Mouse (Mus musculus): ENCODE measurements around the gene Prkca. TPM values are rescaled to one million over a fixed set of nuclear protein-coding genes. Genes with fewer than 3 reads are reported as not detected.
A peak's percentile ranks its signal among the peaks of the same experiment; 100 is the strongest.

The Prkca gene
- 7.2 and 7.6 TPM in 2 replicates for polyA plus RNA-seq (2015; fragmentation: Nextera tagmentation; extraction: Ambion mirVana)

GRCm38 (mm10) chr11:108343789-108344462 is at the start of gene Prkca:
Prkca (minus strand) TSS chr11:108343928.
- Histone ChIP-seq H3K4me1 (replicated peaks) (peaks cover 28% of the 10 kb centered on the region), H3K27me3 (peaks cover 14% of the 10 kb centered on the region), H3K9me3 (no peaks in the 10 kb centered on the region), H3K4me2 (peak within 1 kb of the TSS; percentile 99), H3K36me3 (no peaks in the 10 kb centered on the region), H3K9ac (peak within 1 kb of the TSS; percentile 88), H3K4me3 (peak within 1 kb of the TSS; percentile 74), H3K27ac (replicated peaks) (peak within 1 kb of the TSS; percentile 92)
- under 1% methylated on average over 60 of the region's 63 CpGs for WGBS
- ATAC-seq (ENCODE audit: low read depth), result peak; percentile 96

GRCm38 (mm10) chr11:108385666-108386024 is 41.9 kb upstream of the Prkca start:
- H3K36me3 ChIP-seq, result no peaks in the 10 kb centered on the region
- no peaks in the 10 kb centered on the region for H3K9me3 ChIP-seq
- no peaks in the 10 kb centered on the region for H3K27me3 ChIP-seq
- H3K4me3 ChIP-seq, result no peak overlapping the region
- WGBS, result 84% methylated on average over 1 of the region's 1 CpGs
- H3K9ac ChIP-seq, result no peak overlapping the region
- no peak overlapping the region for H3K4me2 ChIP-seq
- no peak for ATAC-seq (ENCODE audit: low read depth)
- H3K27ac ChIP-seq (replicated peaks), result no peak overlapping the region
- H3K4me1 ChIP-seq (replicated peaks), result peaks cover 5% of the 10 kb centered on the region

- no peaks in the 10 kb centered on the region for H3K9me3 ChIP-seq
- 52% methylated on average over 4 of the region's 4 CpGs for WGBS
- H3K4me1 ChIP-seq (replicated peaks), result peaks cover 5% of the 10 kb centered on the region
- no peak overlapping the region for H3K9ac ChIP-seq
- H3K4me2 ChIP-seq, result no peak overlapping the region
- ATAC-seq (ENCODE audit: low read depth), result no peak
- no peak overlapping the region for H3K4me3 ChIP-seq
- H3K36me3 ChIP-seq, result no peaks in the 10 kb centered on the region
- no peaks in the 10 kb centered on the region for H3K27me3 ChIP-seq
- no peak overlapping the region for H3K27ac ChIP-seq (replicated peaks)
Observed at GRCm38 (mm10) chr11:108384920-108385665, 41.4 kb upstream of the Prkca start.

- Histone ChIP-seq H3K4me2 (no peak overlapping the region), H3K9me3 (no peaks in the 10 kb centered on the region), H3K9ac (no peak overlapping the region), H3K36me3 (no peaks in the 10 kb centered on the region), H3K27ac (replicated peaks) (no peak overlapping the region), H3K4me3 (no peak overlapping the region), H3K27me3 (no peaks in the 10 kb centered on the region), H3K4me1 (replicated peaks) (peaks cover 9% of the 10 kb centered on the region)
- 82% methylated on average over 3 of the region's 3 CpGs for whole genome bisulfite sequencing
- ATAC-seq (ENCODE audit: low read depth), result no peak
Observed at GRCm38 (mm10) chr11:108382664-108383063, 38.9 kb upstream of the Prkca start.

GRCm38 (mm10) chr11:108378363-108378751 is 34.6 kb upstream of the Prkca start:
- Histone ChIP-seq H3K4me1 (replicated peaks) (peaks cover 6% of the 10 kb centered on the region; the same call in 1 of the 2 replicates), H3K9ac (no peak overlapping the region), H3K27ac (replicated peaks) (no peak overlapping the region), H3K36me3 (no peaks in the 10 kb centered on the region), H3K27me3 (no peaks in the 10 kb centered on the region), H3K4me2 (no peak overlapping the region), H3K4me3 (no peak overlapping the region), H3K9me3 (no peaks in the 10 kb centered on the region)
- 82% methylated on average over 4 of the region's 4 CpGs for WGBS
- ATAC-seq (ENCODE audit: low read depth), result no peak

GRCm38 (mm10) chr11:108377680-108378362 is 34.1 kb upstream of the Prkca start:
- Histone ChIP-seq H3K4me3 (no peak overlapping the region), H3K27ac (replicated peaks) (no peak overlapping the region), H3K27me3 (no peaks in the 10 kb centered on the region), H3K36me3 (no peaks in the 10 kb centered on the region), H3K4me2 (no peak overlapping the region), H3K9me3 (no peaks in the 10 kb centered on the region), H3K9ac (no peak overlapping the region), H3K4me1 (replicated peaks) (peaks cover 6% of the 10 kb centered on the region; the same call in 1 of the 2 replicates)
- WGBS, result 35% methylated on average over 19 of the region's 19 CpGs
- ATAC-seq (ENCODE audit: low read depth), result peak; percentile 88

- no peak for ATAC-seq (ENCODE audit: low read depth)
- H3K4me3 ChIP-seq, result no peak overlapping the region
- H3K9me3 ChIP-seq, result no peaks in the 10 kb centered on the region
- H3K36me3 ChIP-seq, result no peaks in the 10 kb centered on the region
- H3K4me2 ChIP-seq, result no peak overlapping the region
- no peak overlapping the region for H3K9ac ChIP-seq
- H3K27me3 ChIP-seq, result no peaks in the 10 kb centered on the region
- no peak overlapping the region for H3K27ac ChIP-seq (replicated peaks)
- 94% methylated on average over 7 of the region's 7 CpGs for WGBS
- H3K4me1 ChIP-seq (replicated peaks), result peaks cover 6% of the 10 kb centered on the region; the same call in 1 of the 2 replicates
Observed at GRCm38 (mm10) chr11:108376815-108377214, 33.1 kb upstream of the Prkca start.

- no peaks in the 10 kb centered on the region for H3K4me1 ChIP-seq (replicated peaks)
- H3K27me3 ChIP-seq, result no peaks in the 10 kb centered on the region
- H3K4me2 ChIP-seq, result no peak overlapping the region
- H3K27ac ChIP-seq (replicated peaks), result no peak overlapping the region
- H3K36me3 ChIP-seq, result no peaks in the 10 kb centered on the region
- H3K9ac ChIP-seq, result no peak overlapping the region
- H3K4me3 ChIP-seq, result no peak overlapping the region
- no peaks in the 10 kb centered on the region for H3K9me3 ChIP-seq
- WGBS, result 84% methylated on average over 1 of the region's 1 CpGs
- ATAC-seq (ENCODE audit: low read depth), result no peak
Observed at GRCm38 (mm10) chr11:108367046-108367445, 23.3 kb upstream of the Prkca start.

- ATAC-seq (ENCODE audit: low read depth), result no peak
- no peak overlapping the region for H3K4me2 ChIP-seq
- WGBS, result 70% methylated on average over 7 of the region's 7 CpGs
- no peak overlapping the region for H3K9ac ChIP-seq
- no peaks in the 10 kb centered on the region for H3K36me3 ChIP-seq
- H3K4me1 ChIP-seq (replicated peaks), result no peaks in the 10 kb centered on the region
- no peaks in the 10 kb centered on the region for H3K9me3 ChIP-seq
- no peak overlapping the region for H3K27ac ChIP-seq (replicated peaks)
- H3K4me3 ChIP-seq, result no peak overlapping the region
- H3K27me3 ChIP-seq, result no peaks in the 10 kb centered on the region
Observed at GRCm38 (mm10) chr11:108365600-108365999, 21.9 kb upstream of the Prkca start.

GRCm38 (mm10) chr11:108364945-108365589 is 21.3 kb upstream of the Prkca start:
- Histone ChIP-seq H3K4me1 (replicated peaks) (no peaks in the 10 kb centered on the region), H3K9me3 (no peaks in the 10 kb centered on the region), H3K36me3 (no peaks in the 10 kb centered on the region), H3K9ac (no peak overlapping the region), H3K4me2 (no peak overlapping the region), H3K27me3 (no peaks in the 10 kb centered on the region), H3K4me3 (no peak overlapping the region), H3K27ac (replicated peaks) (no peak overlapping the region)
- no peak for ATAC-seq (ENCODE audit: low read depth)
- WGBS, result 58% methylated on average over 6 of the region's 7 CpGs

- 88% methylated on average over 4 of the region's 4 CpGs for WGBS
Observed at GRCm38 (mm10) chr11:108363991-108364390, 20.3 kb upstream of the Prkca start.

GRCm38 (mm10) chr11:108362965-108363364 is 19.2 kb upstream of the Prkca start:
- no peaks in the 10 kb centered on the region for H3K9me3 ChIP-seq
- H3K9ac ChIP-seq, result no peak overlapping the region
- no peaks in the 10 kb centered on the region for H3K4me1 ChIP-seq (replicated peaks)
- H3K27ac ChIP-seq (replicated peaks), result no peak overlapping the region
- H3K27me3 ChIP-seq, result no peaks in the 10 kb centered on the region
- no peak overlapping the region for H3K4me2 ChIP-seq
- WGBS, result 88% methylated on average over 5 of the region's 5 CpGs
- ATAC-seq (ENCODE audit: low read depth), result no peak
- H3K36me3 ChIP-seq, result no peaks in the 10 kb centered on the region
- no peak overlapping the region for H3K4me3 ChIP-seq

More at GRCm38 (mm10) chr11:108363991-108364390, 20.3 kb upstream of the Prkca start:
- Histone ChIP-seq H3K27me3 (no peaks in the 10 kb centered on the region), H3K27ac (replicated peaks) (no peak overlapping the region), H3K36me3 (no peaks in the 10 kb centered on the region), H3K4me3 (no peak overlapping the region), H3K4me2 (no peak overlapping the region), H3K9me3 (no peaks in the 10 kb centered on the region), H3K9ac (no peak overlapping the region), H3K4me1 (replicated peaks) (no peaks in the 10 kb centered on the region)
- no peak for ATAC-seq (ENCODE audit: low read depth)
